Mouse (Mus musculus): Measurements from ENCODE around the gene Rgp1. TPM values are rescaled to one million over a fixed set of nuclear protein-coding genes. Genes with fewer than 3 reads are reported as not detected.

Gene Rgp1
- polyA plus RNA-seq, 1 experiment from 2014 or later = 23.5 TPM

GRCm38 (mm10) chr4:43598650-43599380 is 20.3 kb downstream of the Rgp1 start:
- Histone ChIP-seq H3K4me1 (ENCODE audit: control insufficient read depth, insufficient read depth, low read depth, low read length) (no peaks in the 10 kb centered on the region), H3K9me3 (ENCODE audit: control insufficient read depth, low read length) (no peaks in the 10 kb centered on the region), H3K4me3 (ENCODE audit: low read length) (no peak overlapping the region), H3K4me2 (ENCODE audit: low read length) (no peak overlapping the region), H3K27ac (ENCODE audit: low read depth, low read length) (no peak overlapping the region), H3K27me3 (replicated peaks; ENCODE audit: control insufficient read depth, insufficient read depth, low read length) (no peaks in the 10 kb centered on the region), H3K36me3 (ENCODE audit: control insufficient read depth, insufficient read depth, low read length) (no peaks in the 10 kb centered on the region), H3K9ac (ENCODE audit: low read depth, low read length) (no peak overlapping the region)
- WGBS = 91% methylated on average over 7 of the region's 7 CpGs
- ATAC-seq = no peak

- H3K27ac ChIP-seq (ENCODE audit: low read depth, low read length) = no peak overlapping the region
- no peak for ATAC-seq
- H3K27me3 ChIP-seq (replicated peaks; ENCODE audit: control insufficient read depth, insufficient read depth, low read length) = no peaks in the 10 kb centered on the region
- no peak overlapping the region for H3K4me3 ChIP-seq (ENCODE audit: low read length)
- H3K9me3 ChIP-seq (ENCODE audit: control insufficient read depth, low read length) = no peaks in the 10 kb centered on the region
- H3K36me3 ChIP-seq (ENCODE audit: control insufficient read depth, insufficient read depth, low read length) = no peaks in the 10 kb centered on the region
- H3K9ac ChIP-seq (ENCODE audit: low read depth, low read length) = no peak overlapping the region
- WGBS = 84% methylated on average over 9 of the region's 9 CpGs
- no peaks in the 10 kb centered on the region for H3K4me1 ChIP-seq (ENCODE audit: control insufficient read depth, insufficient read depth, low read depth, low read length)
- H3K4me2 ChIP-seq (ENCODE audit: low read length) = no peak overlapping the region
Observed at GRCm38 (mm10) chr4:43600195-43600934, 21.9 kb downstream of the Rgp1 start.

DNA sequence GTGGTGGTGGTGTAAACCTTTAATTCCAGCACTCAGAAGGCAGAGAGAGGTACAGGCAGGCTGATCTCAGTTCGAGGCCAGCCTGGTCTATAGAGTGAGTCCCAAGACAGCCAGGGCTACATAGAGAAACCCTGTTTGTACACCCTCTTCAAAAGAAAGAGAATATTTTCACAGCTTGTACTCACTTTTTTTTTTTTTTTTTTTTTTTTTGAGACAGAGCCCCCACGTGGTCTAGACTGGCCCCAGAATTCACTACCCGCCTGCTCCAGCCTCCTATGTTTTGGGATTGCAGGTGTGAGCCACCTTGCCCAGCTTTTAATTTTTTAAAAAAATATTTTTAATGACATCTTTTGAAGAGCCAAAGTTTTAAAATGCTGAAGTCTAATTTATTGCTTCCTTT is 25.6 kb downstream of the Rgp1 start:
- Histone ChIP-seq H3K4me3 (ENCODE audit: low read length) (no peak overlapping the region), H3K9ac (ENCODE audit: low read depth, low read length) (no peak overlapping the region), H3K27ac (ENCODE audit: low read depth, low read length) (no peak overlapping the region), H3K4me2 (ENCODE audit: low read length) (no peak overlapping the region), H3K36me3 (ENCODE audit: control insufficient read depth, insufficient read depth, low read length) (no peaks in the 10 kb centered on the region), H3K9me3 (ENCODE audit: control insufficient read depth, low read length) (no peaks in the 10 kb centered on the region), H3K27me3 (replicated peaks; ENCODE audit: control insufficient read depth, insufficient read depth, low read length) (no peaks in the 10 kb centered on the region), H3K4me1 (ENCODE audit: control insufficient read depth, insufficient read depth, low read depth, low read length) (no peaks in the 10 kb centered on the region)
- 80% methylated on average over 3 of the region's 3 CpGs for WGBS
- ATAC-seq = no peak

GRCm38 (mm10) chr4:43604751-43605685 is 26.5 kb downstream of the Rgp1 start:
- H3K4me2 ChIP-seq (ENCODE audit: low read length) = no peak overlapping the region
- no peak overlapping the region for H3K4me3 ChIP-seq (ENCODE audit: low read length)
- H3K27me3 ChIP-seq (replicated peaks; ENCODE audit: control insufficient read depth, insufficient read depth, low read length) = no peaks in the 10 kb centered on the region
- no peak for ATAC-seq
- WGBS = 83% methylated on average over 9 of the region's 9 CpGs
- no peaks in the 10 kb centered on the region for H3K4me1 ChIP-seq (ENCODE audit: control insufficient read depth, insufficient read depth, low read depth, low read length)
- no peaks in the 10 kb centered on the region for H3K36me3 ChIP-seq (ENCODE audit: control insufficient read depth, insufficient read depth, low read length)
- no peaks in the 10 kb centered on the region for H3K9me3 ChIP-seq (ENCODE audit: control insufficient read depth, low read length)
- H3K9ac ChIP-seq (ENCODE audit: low read depth, low read length) = no peak overlapping the region
- no peak overlapping the region for H3K27ac ChIP-seq (ENCODE audit: low read depth, low read length)

- H3K4me1 ChIP-seq (ENCODE audit: control insufficient read depth, insufficient read depth, low read depth, low read length) = no peaks in the 10 kb centered on the region
- 79% methylated on average over 10 of the region's 10 CpGs for WGBS
- no peak overlapping the region for H3K27ac ChIP-seq (ENCODE audit: low read depth, low read length)
- no peak for ATAC-seq
- no peak overlapping the region for H3K4me2 ChIP-seq (ENCODE audit: low read length)
- no peak overlapping the region for H3K9ac ChIP-seq (ENCODE audit: low read depth, low read length)
- no peaks in the 10 kb centered on the region for H3K9me3 ChIP-seq (ENCODE audit: control insufficient read depth, low read length)
- no peaks in the 10 kb centered on the region for H3K36me3 ChIP-seq (ENCODE audit: control insufficient read depth, insufficient read depth, low read length)
- no peaks in the 10 kb centered on the region for H3K27me3 ChIP-seq (replicated peaks; ENCODE audit: control insufficient read depth, insufficient read depth, low read length)
- no peak overlapping the region for H3K4me3 ChIP-seq (ENCODE audit: low read length)
Observed at GRCm38 (mm10) chr4:43612534-43612933, 34.0 kb downstream of the Rgp1 start.

DNA sequence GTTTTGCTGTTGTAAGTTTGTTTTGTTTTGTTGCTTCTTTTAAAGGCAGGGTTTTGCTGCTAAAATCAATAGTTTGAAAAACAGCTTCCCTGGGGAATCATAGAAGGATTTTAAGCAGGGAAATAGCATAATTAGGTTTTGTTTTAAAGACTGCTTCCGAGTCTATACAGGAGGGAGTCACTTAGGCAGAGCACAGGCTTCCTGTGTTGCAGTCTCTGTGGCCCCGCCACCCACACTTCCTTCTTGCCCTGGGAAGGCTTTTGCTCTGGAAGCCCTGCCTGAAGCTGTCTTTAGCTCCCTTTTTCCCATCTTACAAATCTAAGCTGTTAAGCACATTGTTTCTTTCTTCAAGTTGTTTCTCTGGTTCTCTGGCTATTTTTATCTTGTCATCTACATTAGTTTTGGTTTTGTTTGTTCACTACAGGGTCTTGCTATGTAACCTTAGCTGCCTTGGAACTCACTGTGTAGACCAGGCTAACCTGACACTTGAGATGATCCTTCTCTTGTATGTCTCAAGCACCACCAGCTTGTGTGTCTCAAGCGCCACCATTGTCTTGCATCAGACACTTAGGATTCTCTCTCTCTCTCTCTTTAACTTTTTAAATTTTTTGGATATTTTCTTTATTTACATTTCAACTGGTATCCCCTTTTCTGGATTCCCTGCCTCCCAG is 34.7 kb downstream of the Rgp1 start:
- H3K27ac ChIP-seq (ENCODE audit: low read depth, low read length) = no peak overlapping the region
- no peak overlapping the region for H3K4me3 ChIP-seq (ENCODE audit: low read length)
- no peak for ATAC-seq
- no peak overlapping the region for H3K4me2 ChIP-seq (ENCODE audit: low read length)
- H3K36me3 ChIP-seq (ENCODE audit: control insufficient read depth, insufficient read depth, low read length) = no peaks in the 10 kb centered on the region
- 61% methylated on average over 3 of the region's 3 CpGs for WGBS
- no peak overlapping the region for H3K9ac ChIP-seq (ENCODE audit: low read depth, low read length)
- no peaks in the 10 kb centered on the region for H3K4me1 ChIP-seq (ENCODE audit: control insufficient read depth, insufficient read depth, low read depth, low read length)
- H3K27me3 ChIP-seq (replicated peaks; ENCODE audit: control insufficient read depth, insufficient read depth, low read length) = no peaks in the 10 kb centered on the region
- H3K9me3 ChIP-seq (ENCODE audit: control insufficient read depth, low read length) = no peaks in the 10 kb centered on the region

DNA sequence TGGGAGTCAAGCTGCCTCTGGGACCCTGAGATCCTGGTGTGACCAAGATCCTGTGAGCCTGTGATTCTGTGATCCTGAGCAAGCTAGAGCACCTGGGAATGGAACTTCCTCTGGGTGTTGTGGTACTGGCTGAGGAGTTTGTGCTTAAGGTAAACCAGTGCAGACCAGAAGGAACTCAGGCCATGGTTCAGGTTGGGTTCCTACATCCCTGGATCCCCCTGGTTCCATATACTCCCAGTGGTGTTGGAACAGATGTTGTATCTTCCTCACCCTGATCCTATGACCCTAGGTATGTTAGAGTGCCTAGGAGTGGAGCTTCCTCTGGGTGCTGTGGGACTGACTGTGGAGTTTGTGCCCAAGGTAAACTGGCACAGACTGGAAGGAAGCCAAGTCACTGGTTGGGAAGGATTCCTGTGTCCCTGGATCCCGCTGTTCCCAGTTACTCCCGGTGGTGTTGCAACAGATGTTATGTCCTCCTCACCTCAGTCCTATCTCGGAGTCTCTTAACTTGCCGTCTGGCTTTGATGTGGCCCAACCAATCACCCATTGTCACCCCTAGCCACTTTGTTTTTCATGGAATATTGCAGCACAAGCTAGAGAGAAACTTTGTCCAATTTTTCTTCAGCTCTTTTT is 41.7 kb downstream of the Rgp1 start:
- no peaks in the 10 kb centered on the region for H3K27me3 ChIP-seq (replicated peaks; ENCODE audit: control insufficient read depth, insufficient read depth, low read length)
- 89% methylated on average over 4 of the region's 4 CpGs for WGBS
- no peak overlapping the region for H3K4me3 ChIP-seq (ENCODE audit: low read length)
- H3K36me3 ChIP-seq (ENCODE audit: control insufficient read depth, insufficient read depth, low read length) = no peaks in the 10 kb centered on the region
- H3K9ac ChIP-seq (ENCODE audit: low read depth, low read length) = no peak overlapping the region
- no peak overlapping the region for H3K4me2 ChIP-seq (ENCODE audit: low read length)
- no peaks in the 10 kb centered on the region for H3K4me1 ChIP-seq (ENCODE audit: control insufficient read depth, insufficient read depth, low read depth, low read length)
- no peaks in the 10 kb centered on the region; the same call in 1 of the 2 replicates for H3K9me3 ChIP-seq (ENCODE audit: control insufficient read depth, low read length)
- H3K27ac ChIP-seq (ENCODE audit: low read depth, low read length) = no peak overlapping the region
- no peak for ATAC-seq

DNA sequence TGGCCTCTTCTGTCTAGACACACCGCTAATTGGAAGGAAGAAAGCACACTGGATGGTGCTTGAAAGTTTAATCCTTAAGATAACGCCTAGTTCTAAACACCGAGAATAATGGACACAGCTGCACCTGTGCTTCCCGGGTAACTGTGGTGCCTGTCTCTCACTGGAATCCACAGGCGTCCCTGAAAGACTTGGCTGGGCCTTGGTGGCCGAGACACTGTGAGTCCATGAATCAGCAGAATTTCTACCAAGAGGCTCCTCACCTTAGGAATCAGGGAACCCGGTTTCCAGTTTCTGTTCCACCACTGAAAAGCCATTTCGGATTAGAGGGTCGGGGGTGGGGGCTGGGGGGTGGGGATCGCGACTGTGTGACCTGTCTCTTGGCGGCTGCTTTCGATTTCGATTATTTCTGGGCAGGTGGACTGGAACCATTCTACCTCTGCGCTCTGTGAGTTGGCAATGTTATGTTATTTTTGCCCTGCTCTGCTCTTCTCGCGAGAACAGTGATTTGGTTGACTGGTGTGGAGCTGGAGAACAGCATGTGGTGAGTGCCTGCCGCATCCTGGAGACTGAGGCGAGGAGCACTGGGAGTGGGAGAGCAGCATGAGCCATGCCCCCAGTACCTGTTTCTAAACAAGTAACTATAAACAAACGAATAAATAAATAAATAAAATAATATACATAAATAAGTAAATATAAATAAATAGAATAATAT is 50.7 kb downstream of the Rgp1 start:
- H3K9me3 ChIP-seq (ENCODE audit: control insufficient read depth, low read length) = no peaks in the 10 kb centered on the region; the same call in 1 of the 2 replicates
- H3K27me3 ChIP-seq (replicated peaks; ENCODE audit: control insufficient read depth, insufficient read depth, low read length) = no peaks in the 10 kb centered on the region
- no peaks in the 10 kb centered on the region for H3K36me3 ChIP-seq (ENCODE audit: control insufficient read depth, insufficient read depth, low read length)
- H3K4me2 ChIP-seq (ENCODE audit: low read length) = peak overlapping the region; percentile 33
- no peak overlapping the region for H3K4me3 ChIP-seq (ENCODE audit: low read length)
- H3K27ac ChIP-seq (ENCODE audit: low read depth, low read length) = no peak overlapping the region
- WGBS = 42% methylated on average over 20 of the region's 20 CpGs
- H3K9ac ChIP-seq (ENCODE audit: low read depth, low read length) = no peak overlapping the region
- peaks cover 28% of the 10 kb centered on the region for H3K4me1 ChIP-seq (ENCODE audit: control insufficient read depth, insufficient read depth, low read depth, low read length)
- peak; percentile 24; the same call in 1 of the 2 replicates for ATAC-seq

Measured in hindbrain, embryonic 16.5 days (tissue).